Mouse (Mus musculus) erythroblast, embryonic 14.5 days (primary cell): ENCODE results near the gene Rad50. TPM values are rescaled to one million over a fixed set of nuclear protein-coding genes. Genes with fewer than 3 reads are reported as not detected.

ENCODE experiments used
- H3K27me3 ChIP-seq: 2 replicates; pipeline ENCODE4 v1.6.1; 2012; ENCODE audit warnings: inconsistent platforms; ENCODE audit not compliant: control insufficient read depth
- H3K36me3 ChIP-seq: 2 replicates; pipeline ENCODE4 v1.6.1; 2012; ENCODE audit warnings: mild to moderate bottlenecking, inconsistent platforms; ENCODE audit not compliant: control insufficient read depth
- H3K4me1 ChIP-seq: 2 replicates; pipeline ENCODE4 v1.6.1; 2012; ENCODE audit warnings: inconsistent platforms; ENCODE audit not compliant: control insufficient read depth
- H3K4me3 ChIP-seq: replicated peaks from 2 replicates; pipeline ENCODE3; 2012; ENCODE audit warnings: moderate library complexity, mild to moderate bottlenecking, inconsistent platforms
- H3K9me3 ChIP-seq: 2 replicates; pipeline ENCODE4 v1.6.1; 2012; ENCODE audit warnings: low read length, inconsistent platforms, mixed read lengths; ENCODE audit not compliant: control insufficient read depth
- GATA1 ChIP-seq: IDR thresholded peaks from 2 replicates; pipeline ENCODE4 v1.6.1; 2012; ENCODE audit warnings: low read length, inconsistent platforms, mixed read lengths
- TAL1 ChIP-seq: IDR thresholded peaks from 3 replicates; pipeline ENCODE4 v1.6.1; 2012; ENCODE audit warnings: low read length, inconsistent platforms, mixed read lengths
- polyA plus RNA-seq: library from polyadenylated mRNA; stranded (reverse); fragments of >175 nt; gene quantifications from 2 replicates; pipeline ENCODE4 v1.2.3, GENCODE M21; 2012

Gene Rad50
- polyA plus RNA-seq, 1 experiment, result 0.41 TPM

DNA sequence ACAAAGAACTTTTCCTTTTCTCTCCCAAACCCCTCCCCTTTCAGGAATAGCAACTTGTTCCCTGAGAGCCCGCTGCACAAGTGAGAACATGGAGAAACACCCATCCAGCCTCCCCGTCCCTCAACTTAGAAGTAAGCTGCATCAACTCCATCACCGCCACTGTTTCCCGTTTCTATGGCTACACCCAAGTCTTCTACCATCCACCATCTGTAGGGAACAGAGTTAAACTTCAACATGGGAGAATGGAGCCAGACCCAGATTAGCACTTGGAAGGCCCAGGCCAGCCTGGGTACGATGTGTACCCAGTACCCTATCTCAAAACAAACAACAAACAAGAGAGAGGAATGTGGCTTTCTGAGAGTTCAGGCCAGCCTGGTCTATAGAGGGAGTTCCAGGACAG, 43.0 kb downstream of the Rad50 start:
- TF ChIP-seq GATA1, result no peak
- Histone ChIP-seq H3K4me1 (peaks cover 6% of the 10 kb centered on the region), H3K27me3 (no peaks in the 10 kb centered on the region), H3K9me3 (no peaks in the 10 kb centered on the region), H3K36me3 (peaks cover 86% of the 10 kb centered on the region), H3K4me3 (no peak overlapping the region)

GRCm38 (mm10) chr11:53662794-53663674, 44.1 kb downstream of the Rad50 start:
- Histone ChIP-seq H3K36me3 (peaks cover 80% of the 10 kb centered on the region), H3K9me3 (no peaks in the 10 kb centered on the region), H3K27me3 (no peaks in the 10 kb centered on the region), H3K4me1 (peaks cover 10% of the 10 kb centered on the region), H3K4me3 (no peak overlapping the region)
- TF ChIP-seq GATA1 (no peak), TAL1 (no peak)

- Histone ChIP-seq H3K9me3 (no peaks in the 10 kb centered on the region), H3K4me1 (peaks cover 44% of the 10 kb centered on the region), H3K36me3 (peaks cover 70% of the 10 kb centered on the region), H3K4me3 (no peak overlapping the region), H3K27me3 (no peaks in the 10 kb centered on the region)
- no peak for TF ChIP-seq GATA1
- no peak for TF ChIP-seq TAL1
Measured at GRCm38 (mm10) chr11:53657828-53658227, 49.3 kb downstream of the Rad50 start.

- peaks cover 70% of the 10 kb centered on the region for H3K36me3 ChIP-seq
- H3K4me3 ChIP-seq, result peak overlapping the region; percentile 45
- peaks cover 44% of the 10 kb centered on the region for H3K4me1 ChIP-seq
- TF ChIP-seq TAL1 (no peak), GATA1 (no peak)
- no peaks in the 10 kb centered on the region for H3K27me3 ChIP-seq
- H3K9me3 ChIP-seq, result no peaks in the 10 kb centered on the region
Measured at GRCm38 (mm10) chr11:53657381-53657780, 49.7 kb downstream of the Rad50 start.

- Histone ChIP-seq H3K4me1 (peaks cover 44% of the 10 kb centered on the region), H3K36me3 (peaks cover 73% of the 10 kb centered on the region), H3K27me3 (no peaks in the 10 kb centered on the region), H3K4me3 (peak overlapping the region; percentile 45), H3K9me3 (no peaks in the 10 kb centered on the region)
- TF ChIP-seq TAL1 (no peak), GATA1 (0 out of 2 replicates have a peak, but pooled peaks have one; percentile 16)
Measured at GRCm38 (mm10) chr11:53656558-53657202, 50.4 kb downstream of the Rad50 start.

DNA sequence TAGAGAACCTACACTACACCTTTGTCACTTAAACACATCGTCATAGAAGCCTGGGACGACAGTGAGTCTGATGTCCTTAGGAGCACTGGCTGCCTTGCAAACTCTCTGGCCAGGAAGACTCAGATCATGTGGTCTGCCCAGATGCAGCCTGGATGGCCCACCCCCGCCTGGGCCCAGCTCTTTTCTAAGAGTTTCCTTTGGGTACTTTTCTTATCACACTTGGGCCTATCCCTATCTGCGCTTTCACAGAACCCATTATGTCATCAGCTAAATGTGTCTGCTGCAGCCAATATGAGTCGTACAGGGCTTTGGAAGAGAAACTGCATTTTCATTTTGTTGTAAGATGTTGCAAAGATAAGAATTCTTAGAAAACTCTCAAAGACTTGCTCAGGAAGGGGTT, 52.1 kb downstream of the Rad50 start:
- peak; percentile 34 for TF ChIP-seq GATA1
- no peak; the same call in 2 of the 3 replicates for TF ChIP-seq TAL1
- Histone ChIP-seq H3K4me1 (peaks cover 47% of the 10 kb centered on the region), H3K9me3 (no peaks in the 10 kb centered on the region), H3K27me3 (no peaks in the 10 kb centered on the region), H3K4me3 (no peak overlapping the region), H3K36me3 (peaks cover 76% of the 10 kb centered on the region)

- H3K9me3 ChIP-seq, result no peaks in the 10 kb centered on the region
- H3K36me3 ChIP-seq, result peaks cover 85% of the 10 kb centered on the region
- H3K4me1 ChIP-seq, result peaks cover 33% of the 10 kb centered on the region
- H3K4me3 ChIP-seq, result no peak overlapping the region
- TF ChIP-seq GATA1 (no peak), TAL1 (no peak)
- no peaks in the 10 kb centered on the region for H3K27me3 ChIP-seq
Measured at GRCm38 (mm10) chr11:53652427-53652826, 54.7 kb downstream of the Rad50 start.

DNA sequence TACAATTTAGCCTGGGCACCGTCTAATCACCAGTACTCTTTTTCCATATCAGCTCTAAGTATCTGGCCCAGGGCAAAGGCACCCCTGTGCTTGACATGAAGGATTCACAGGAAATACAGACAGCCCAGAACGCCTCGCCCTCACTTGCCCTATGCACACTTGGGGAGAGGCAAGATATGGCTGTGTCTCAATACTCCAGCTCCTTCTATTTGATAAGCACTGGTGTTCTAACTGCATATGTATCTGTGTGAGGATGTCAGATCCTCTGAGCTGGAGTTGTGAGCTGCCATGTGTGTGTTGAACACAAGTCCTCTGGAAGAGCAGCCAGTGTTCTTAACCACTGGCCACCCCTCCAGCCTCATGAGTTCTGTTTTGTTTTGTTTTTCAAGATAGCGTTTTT, 55.7 kb downstream of the Rad50 start:
- no peaks in the 10 kb centered on the region for H3K27me3 ChIP-seq
- H3K36me3 ChIP-seq, result peaks cover 86% of the 10 kb centered on the region
- TF ChIP-seq TAL1 (no peak), GATA1 (no peak)
- H3K4me3 ChIP-seq, result no peak overlapping the region
- H3K9me3 ChIP-seq, result no peaks in the 10 kb centered on the region
- H3K4me1 ChIP-seq, result peaks cover 23% of the 10 kb centered on the region

DNA sequence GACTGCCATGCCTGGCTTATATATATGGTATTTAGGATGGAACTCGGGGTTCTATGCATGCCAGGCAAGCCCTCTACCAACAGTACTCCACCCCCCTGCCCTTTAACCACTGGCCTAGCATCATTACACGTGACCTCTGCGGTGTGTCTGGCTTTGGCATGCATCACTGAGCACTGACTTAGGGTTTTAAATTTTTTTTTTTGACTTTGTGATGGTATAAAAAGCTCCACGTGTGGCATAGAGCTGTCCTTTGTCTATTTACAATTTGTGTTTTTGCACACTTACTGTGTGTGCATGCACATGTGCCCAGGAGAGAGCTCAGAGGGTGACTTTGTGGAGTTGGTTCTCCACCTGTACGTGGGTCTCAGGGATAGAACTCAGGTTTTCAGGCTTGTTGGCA, 63.1 kb downstream of the Rad50 start:
- TF ChIP-seq TAL1, result no peak
- no peak for TF ChIP-seq GATA1

More for the DNA sequence above, 63.1 kb downstream of the Rad50 start:
- Histone ChIP-seq H3K27me3 (no peaks in the 10 kb centered on the region), H3K36me3 (peaks cover 16% of the 10 kb centered on the region), H3K9me3 (0 out of 2 replicates have a peak, but pooled peaks cover 2% of the 10 kb centered on the region), H3K4me3 (no peak overlapping the region), H3K4me1 (peaks cover 5% of the 10 kb centered on the region)
